Mouse (Mus musculus): ENCODE data around the gene Aff1.
A peak's percentile ranks its signal among the peaks of the same experiment; 100 is the strongest.

Aff1 gene

GRCm38 (mm10) chr5:103746561-103747085, 54.4 kb downstream of the Aff1 start:
- ATAC-seq (ENCODE audit: insufficient number of reproducible peaks, low FRiP score, low TSS enrichment): no peak

GRCm38 (mm10) chr5:103747098-103747497, 54.9 kb downstream of the Aff1 start:
- ATAC-seq (ENCODE audit: insufficient number of reproducible peaks, low FRiP score, low TSS enrichment): no peak

- no peak for ATAC-seq (ENCODE audit: insufficient number of reproducible peaks, low FRiP score, low TSS enrichment)
These were observed 56.2 kb downstream of the Aff1 start for GRCm38 (mm10) chr5:103748343-103748742.

GRCm38 (mm10) chr5:103749465-103750285, 57.5 kb downstream of the Aff1 start:
- no peak for ATAC-seq (ENCODE audit: insufficient number of reproducible peaks, low FRiP score, low TSS enrichment)

GRCm38 (mm10) chr5:103752665-103753510, 60.7 kb downstream of the Aff1 start:
- ATAC-seq (ENCODE audit: insufficient number of reproducible peaks, low FRiP score, low TSS enrichment): no peak

GRCm38 (mm10) chr5:103753511-103754329, 61.5 kb downstream of the Aff1 start:
- ATAC-seq (ENCODE audit: insufficient number of reproducible peaks, low FRiP score, low TSS enrichment): peak; percentile 95

- no peak for ATAC-seq (ENCODE audit: insufficient number of reproducible peaks, low FRiP score, low TSS enrichment)
These were observed 62.4 kb downstream of the Aff1 start for GRCm38 (mm10) chr5:103754330-103755134.

- no peak for ATAC-seq (ENCODE audit: insufficient number of reproducible peaks, low FRiP score, low TSS enrichment)
These were observed 62.9 kb downstream of the Aff1 start for GRCm38 (mm10) chr5:103755135-103755487.

- no peak for ATAC-seq (ENCODE audit: insufficient number of reproducible peaks, low FRiP score, low TSS enrichment)
These were observed 64.1 kb downstream of the Aff1 start for GRCm38 (mm10) chr5:103756231-103756714.

GRCm38 (mm10) chr5:103758491-103758890, 66.3 kb downstream of the Aff1 start:
- no peak for ATAC-seq (ENCODE audit: insufficient number of reproducible peaks, low FRiP score, low TSS enrichment)

GRCm38 (mm10) chr5:103759489-103760424, 67.6 kb downstream of the Aff1 start:
- no peak for ATAC-seq (ENCODE audit: insufficient number of reproducible peaks, low FRiP score, low TSS enrichment)

- 0 out of 2 replicates have a peak, but pooled peaks have one; percentile 31 for ATAC-seq (ENCODE audit: insufficient number of reproducible peaks, low FRiP score, low TSS enrichment)
These were observed 68.4 kb downstream of the Aff1 start for GRCm38 (mm10) chr5:103760425-103761131.

- ATAC-seq (ENCODE audit: insufficient number of reproducible peaks, low FRiP score, low TSS enrichment): no peak
These were observed 69.6 kb downstream of the Aff1 start for GRCm38 (mm10) chr5:103761754-103762153.

- ATAC-seq (ENCODE audit: insufficient number of reproducible peaks, low FRiP score, low TSS enrichment): no peak
These were observed 70.7 kb downstream of the Aff1 start for GRCm38 (mm10) chr5:103762850-103763254.

- ATAC-seq (ENCODE audit: insufficient number of reproducible peaks, low FRiP score, low TSS enrichment): no peak
These were observed 73.2 kb downstream of the Aff1 start for GRCm38 (mm10) chr5:103765356-103765755.

- no peak for ATAC-seq (ENCODE audit: insufficient number of reproducible peaks, low FRiP score, low TSS enrichment)
These were observed 73.7 kb downstream of the Aff1 start for GRCm38 (mm10) chr5:103765758-103766431.

GRCm38 (mm10) chr5:103766432-103766815, 74.2 kb downstream of the Aff1 start:
- ATAC-seq (ENCODE audit: insufficient number of reproducible peaks, low FRiP score, low TSS enrichment): no peak
